Comparison of ENCODE assay signal across 9 mouse cellular contexts in genomic region chr13:8744565-8744964, GRCm38 (mm10).
DNase-seq lines count a peak whose midpoint lies in the region; ATAC-seq and TF ChIP-seq lines count a peak whose summit lies in the region.
"Had no signal": no experiment of that assay in that cellular context is flagged by ENCODE, and none has a peak within 500 bp of the region (broad histone marks: within the 10 kb centered on the region; RNA-seq: fewer than 3 reads in every experiment).

No protein-coding gene starts in this region.

- no peaks in the 10 kb centered on the region for H3K27me3 ChIP-seq in embryonic facial prominence, embryonic 11.5 days (ENCODE audit: control insufficient read depth, insufficient read depth, low read length)
- no peaks in the 10 kb centered on the region for H3K27me3 ChIP-seq in embryonic facial prominence, embryonic 10.5 days (replicated peaks; ENCODE audit: low read depth, poor library complexity, severe bottlenecking)
- no peaks in the 10 kb centered on the region for H3K27me3 ChIP-seq in liver, embryonic 13.5 days
- no peaks in the 10 kb centered on the region for H3K27me3 ChIP-seq in kidney, postnatal 0 days (ENCODE audit: insufficient read depth, low read length)
- H3K27me3 ChIP-seq in midbrain, embryonic 13.5 days: no peaks in the 10 kb centered on the region
- H3K27me3 ChIP-seq: midbrain, embryonic 12.5 days had no signal

- TF ChIP-seq CTCF in kidney, postnatal 0 days (IDR thresholded peaks at IDR 0.05; ENCODE audit: low read depth): peak; percentile 71

- H3K9me3 ChIP-seq in embryonic facial prominence, embryonic 11.5 days (replicated peaks; ENCODE audit: control insufficient read depth, low read length): no peaks in the 10 kb centered on the region
- no peaks in the 10 kb centered on the region for H3K9me3 ChIP-seq in embryonic facial prominence, embryonic 10.5 days
- no peaks in the 10 kb centered on the region for H3K9me3 ChIP-seq in liver, embryonic 13.5 days (replicated peaks)
- H3K9me3 ChIP-seq in kidney, postnatal 0 days (replicated peaks; ENCODE audit: low read length): no peaks in the 10 kb centered on the region
- H3K9me3 ChIP-seq in midbrain, embryonic 13.5 days: no peaks in the 10 kb centered on the region
- H3K9me3 ChIP-seq: midbrain, embryonic 12.5 days had no signal

- no peak overlapping the region for H3K4me3 ChIP-seq in embryonic facial prominence, embryonic 11.5 days (ENCODE audit: low read depth, low read length)
- H3K4me3 ChIP-seq in embryonic facial prominence, embryonic 10.5 days: no peak overlapping the region
- no peak overlapping the region for H3K4me3 ChIP-seq in liver, embryonic 13.5 days (replicated peaks)
- H3K4me3 ChIP-seq in kidney, postnatal 0 days (replicated peaks; ENCODE audit: low read depth, low read length): no peak overlapping the region
- H3K4me3 ChIP-seq in midbrain, embryonic 13.5 days (replicated peaks): no peak overlapping the region
- H3K4me3 ChIP-seq: midbrain, embryonic 12.5 days had no signal

- no peak overlapping the region for H3K27ac ChIP-seq in embryonic facial prominence, embryonic 11.5 days (replicated peaks; ENCODE audit: low read depth, low read length)
- no peak overlapping the region for H3K27ac ChIP-seq in embryonic facial prominence, embryonic 10.5 days (replicated peaks)
- no peak overlapping the region for H3K27ac ChIP-seq in liver, embryonic 13.5 days
- H3K27ac ChIP-seq in kidney, postnatal 0 days: no peak overlapping the region
- no peak overlapping the region for H3K27ac ChIP-seq in midbrain, embryonic 13.5 days
- H3K27ac ChIP-seq: midbrain, embryonic 12.5 days had no signal

- ATAC-seq in embryonic facial prominence, embryonic 11.5 days (replicated peaks; ENCODE audit: insufficient number of reproducible peaks, low FRiP score, low TSS enrichment, low read depth): no peak
- ATAC-seq in liver, embryonic 13.5 days (ENCODE audit: low read depth): no peak
- no peak for ATAC-seq in kidney, postnatal 0 days (replicated peaks; ENCODE audit: low FRiP score, low read depth)
- no peak for ATAC-seq in midbrain, embryonic 13.5 days

- DNase-seq in embryonic facial prominence, embryonic 11.5 days (ENCODE audit: low spot score): peak; percentile 47
- no peak for DNase-seq in embryonic facial prominence, embryonic 10.5 days (ENCODE audit: low spot score)
- peak; percentile 3 for DNase-seq in liver, embryonic 13.5 days
- no peak for DNase-seq in liver
- DNase-seq in brain, adult 2 months (ENCODE audit: low read depth, low spot score): peak; percentile 45
- peak; percentile 55 for DNase-seq in kidney, postnatal 0 days (ENCODE audit: low spot score)
- DNase-seq in thymus, postnatal 25 days: peak; percentile 14

- no peak overlapping the region for H3K9ac ChIP-seq in embryonic facial prominence, embryonic 11.5 days (replicated peaks; ENCODE audit: low read length)
- H3K9ac ChIP-seq in liver, embryonic 13.5 days: no peak overlapping the region
- H3K9ac ChIP-seq in kidney, postnatal 0 days (ENCODE audit: low read depth, low read length): no peak overlapping the region
- H3K9ac ChIP-seq in midbrain, embryonic 13.5 days (replicated peaks): no peak overlapping the region
- H3K9ac ChIP-seq: midbrain, embryonic 12.5 days had no signal

- 61% methylated on average over 3 of the region's 3 CpGs for WGBS in embryonic facial prominence, embryonic 11.5 days
- WGBS in embryonic facial prominence, embryonic 10.5 days: 66% methylated on average over 3 of the region's 3 CpGs
- 33% methylated on average over 3 of the region's 3 CpGs for WGBS in liver, embryonic 13.5 days (ENCODE audit: insufficient replicate concordance)
- WGBS in kidney, postnatal 0 days: 52% methylated on average over 3 of the region's 3 CpGs
- WGBS in midbrain, embryonic 13.5 days: 52% methylated on average over 3 of the region's 3 CpGs

- no peak overlapping the region for H3K4me2 ChIP-seq in embryonic facial prominence, embryonic 11.5 days (ENCODE audit: low read depth, low read length)
- no peak overlapping the region for H3K4me2 ChIP-seq in liver, embryonic 13.5 days
- H3K4me2 ChIP-seq in kidney, postnatal 0 days (ENCODE audit: low read length): no peak overlapping the region
- H3K4me2 ChIP-seq in midbrain, embryonic 13.5 days (replicated peaks): no peak overlapping the region
- H3K4me2 ChIP-seq: midbrain, embryonic 12.5 days had no signal

- H3K4me1 ChIP-seq in embryonic facial prominence, embryonic 11.5 days (ENCODE audit: control insufficient read depth, insufficient read depth, low read length): no peaks in the 10 kb centered on the region
- H3K4me1 ChIP-seq in embryonic facial prominence, embryonic 10.5 days: no peaks in the 10 kb centered on the region
- no peaks in the 10 kb centered on the region for H3K4me1 ChIP-seq in liver, embryonic 13.5 days (replicated peaks)
- H3K4me1 ChIP-seq in kidney, postnatal 0 days (replicated peaks; ENCODE audit: insufficient read depth, low read length): no peaks in the 10 kb centered on the region
- no peaks in the 10 kb centered on the region for H3K4me1 ChIP-seq in midbrain, embryonic 13.5 days (replicated peaks)
- H3K4me1 ChIP-seq: midbrain, embryonic 12.5 days had no signal

- no peaks in the 10 kb centered on the region for H3K36me3 ChIP-seq in embryonic facial prominence, embryonic 11.5 days (replicated peaks; ENCODE audit: control insufficient read depth, insufficient read depth, low read depth, low read length)
- H3K36me3 ChIP-seq in embryonic facial prominence, embryonic 10.5 days (replicated peaks): no peaks in the 10 kb centered on the region
- no peaks in the 10 kb centered on the region for H3K36me3 ChIP-seq in liver, embryonic 13.5 days
- no peaks in the 10 kb centered on the region for H3K36me3 ChIP-seq in kidney, postnatal 0 days (ENCODE audit: insufficient read depth, low read length)
- H3K36me3 ChIP-seq in midbrain, embryonic 13.5 days: no peaks in the 10 kb centered on the region
- H3K36me3 ChIP-seq: midbrain, embryonic 12.5 days had no signal

Comparison
In these comparisons a context has a peak if more than half of its experiments do, and no peak if none do; other contexts are left out.
1. DNase-seq: peak in embryonic facial prominence, embryonic 11.5 days (single experiment), liver, embryonic 13.5 days (single experiment), brain, adult 2 months (single experiment), kidney, postnatal 0 days (single experiment) and thymus, postnatal 25 days (single experiment); none in embryonic facial prominence, embryonic 10.5 days (single experiment) and liver (single experiment).